Mouse (Mus musculus) adrenal gland, adult 2 months (tissue): ENCODE data around the gene Stk38l. TPM values are rescaled to one million over a fixed set of nuclear protein-coding genes. Genes with fewer than 3 reads are reported as not detected.
A peak's percentile ranks its signal among the peaks of the same experiment; 100 is the strongest.
"Not testable (repeated sequence)": the region's sequence is repeated elsewhere in the genome, so short reads cannot be mapped to it uniquely, and the experiment has no call there.

Experiments
- DNase-seq: peaks from one replicate; pipeline ENCODE4 v3.0.0; 2021
- polyA plus RNA-seq: library from polyadenylated mRNA; depleted of rRNA; stranded (reverse); fragments of >200 nt; gene quantifications from 2 replicates; pipeline ENCODE4 v1.2.3, GENCODE M21; 2012; rRNA removed
- total RNA-seq, 2 experiments: library from RNA; stranded (reverse); gene quantifications; 2 replicates each; pipeline ENCODE4 v1.2.3; 2021

Gene Stk38l
- total and polyA plus RNA-seq, 3 experiments, result 1.6 to 21.7 (median 19.7) TPM

DNA sequence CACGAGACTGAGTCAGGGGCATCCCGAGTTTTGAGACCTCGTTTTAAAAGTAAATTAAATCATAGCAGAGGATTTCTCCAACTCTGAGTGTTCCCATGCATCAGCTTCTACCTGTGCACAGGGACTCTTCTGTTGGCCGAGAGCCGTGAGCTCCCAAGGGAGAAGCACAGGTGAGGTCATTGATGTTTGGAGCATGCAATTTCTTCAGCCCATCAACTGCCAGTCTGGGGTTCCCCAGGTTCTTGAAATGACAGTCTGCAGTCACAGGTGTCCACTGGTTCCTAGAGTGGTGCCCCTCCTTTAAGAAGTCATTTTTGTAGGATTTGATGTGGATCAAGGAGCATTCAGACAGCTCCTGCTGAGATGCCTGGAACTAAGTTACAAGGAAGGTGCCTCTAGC, 46.0 kb downstream of the Stk38l start:
- no peak for DNase-seq

DNA sequence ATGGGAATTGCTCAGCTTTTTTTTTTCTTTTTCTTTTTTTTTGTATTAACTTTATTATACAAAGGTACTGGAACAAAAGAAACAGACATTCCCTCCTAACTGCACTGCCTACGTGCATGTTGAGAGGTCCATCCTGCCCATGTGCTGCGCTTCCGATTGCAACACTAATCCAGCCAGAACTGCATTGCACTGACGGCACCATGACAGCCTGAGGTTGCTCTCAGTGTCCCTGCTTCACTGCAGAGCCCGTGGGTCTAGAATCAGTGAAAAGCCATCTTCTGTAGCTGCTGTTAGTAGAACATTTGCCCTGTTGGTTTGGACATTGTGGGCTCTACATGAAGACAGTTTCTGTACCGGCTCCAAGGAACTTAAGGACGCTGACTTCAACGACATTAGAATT, 51.1 kb downstream of the Stk38l start:
- DNase-seq, result not testable (repeated sequence)

DNA sequence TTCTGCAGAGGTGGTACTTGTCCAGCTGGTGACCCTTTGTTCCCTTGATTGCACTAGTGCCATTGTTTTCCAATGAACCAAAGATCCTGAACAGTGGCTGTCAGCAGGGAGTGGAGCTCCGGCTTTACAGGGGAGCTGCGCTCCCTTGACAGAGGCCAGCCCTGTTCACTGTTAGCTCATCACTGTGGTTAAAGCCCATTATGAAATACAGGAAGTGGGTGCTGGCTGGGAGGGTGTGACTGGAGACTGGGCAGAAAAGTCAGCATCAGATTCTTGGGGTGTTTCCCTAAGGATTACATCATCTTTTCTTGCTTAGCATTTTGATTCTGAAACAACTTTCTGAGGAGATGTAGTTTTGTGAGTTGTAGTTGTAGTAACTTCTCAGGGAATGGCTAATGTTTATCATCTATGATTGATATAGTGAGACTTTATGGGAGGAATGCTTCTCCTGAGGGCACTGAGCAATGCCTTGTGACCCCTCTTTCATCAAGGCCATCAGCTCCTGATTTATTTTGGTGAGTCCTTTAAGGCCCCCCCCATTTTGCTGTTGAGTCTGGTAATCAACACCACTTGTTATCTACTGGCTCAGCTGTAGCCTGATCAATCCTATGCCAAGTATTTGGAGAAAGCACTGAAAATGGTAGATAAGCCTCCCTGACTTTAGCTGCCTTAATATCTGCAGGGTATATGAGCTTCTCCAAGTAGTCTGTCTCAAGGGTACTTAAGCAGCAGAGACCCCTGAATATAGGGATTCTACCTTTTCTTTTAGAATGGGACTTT, 52.0 kb downstream of the Stk38l start:
- DNase-seq, result peak; percentile 40

DNA sequence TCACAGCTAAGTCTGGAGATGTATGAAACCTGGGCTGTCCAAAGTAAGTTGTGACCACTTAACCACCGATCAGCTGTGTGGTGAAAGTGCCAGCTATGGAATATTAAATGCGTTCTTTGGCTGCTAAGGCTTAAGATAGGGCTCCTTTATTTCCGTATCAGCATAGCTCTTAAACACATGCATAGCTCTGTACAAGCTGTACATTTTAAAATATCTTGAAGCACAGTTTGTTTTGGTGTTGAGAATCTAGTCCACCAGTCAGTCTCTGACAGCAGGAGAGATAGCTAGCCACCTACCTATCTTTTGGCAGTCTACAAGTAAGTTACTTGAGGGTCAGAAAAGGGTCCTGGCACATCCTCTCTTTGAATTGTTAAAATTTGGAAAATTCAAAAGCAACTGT, 53.3 kb downstream of the Stk38l start:
- DNase-seq, result no peak

DNA sequence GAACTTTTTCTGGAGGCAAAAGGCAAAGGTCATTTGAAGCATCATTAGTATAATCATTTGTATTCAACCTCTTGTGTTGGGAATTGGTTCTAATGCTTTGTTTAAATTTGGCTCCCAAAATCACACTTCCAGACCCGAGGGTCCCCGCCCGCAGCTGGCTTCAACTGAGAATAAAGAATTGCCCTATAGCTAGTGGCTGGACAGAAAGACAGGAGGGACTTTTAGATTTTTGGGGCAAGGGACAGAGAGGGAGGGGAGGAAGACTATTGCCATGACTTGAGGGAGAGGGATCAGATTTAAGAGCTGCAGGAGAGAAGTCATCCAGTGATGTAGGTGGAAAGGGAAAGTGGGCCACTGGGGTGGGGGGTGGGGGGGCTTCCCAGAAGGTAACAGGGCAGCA, 56.8 kb downstream of the Stk38l start:
- no peak for DNase-seq

DNA sequence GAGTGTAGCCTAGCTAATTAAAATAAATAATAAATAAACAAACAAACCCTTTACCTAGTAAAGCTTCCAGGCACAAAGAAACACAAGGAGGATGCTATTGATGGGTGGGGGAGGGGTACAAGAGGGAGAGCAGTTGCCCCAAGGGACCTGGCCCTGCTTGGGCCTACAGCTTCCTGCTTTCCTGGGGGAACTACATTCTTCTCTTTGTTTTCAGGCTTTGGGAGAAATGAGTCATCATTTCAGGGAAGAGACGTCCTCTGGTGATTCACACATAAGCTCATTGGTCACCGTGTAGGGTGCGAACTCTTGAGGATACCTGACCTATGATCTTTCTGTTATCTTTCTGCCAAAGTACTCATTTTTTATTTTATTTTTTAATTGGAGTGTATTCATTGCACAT, 68.7 kb downstream of the Stk38l start:
- peak; percentile 10 for DNase-seq

DNA sequence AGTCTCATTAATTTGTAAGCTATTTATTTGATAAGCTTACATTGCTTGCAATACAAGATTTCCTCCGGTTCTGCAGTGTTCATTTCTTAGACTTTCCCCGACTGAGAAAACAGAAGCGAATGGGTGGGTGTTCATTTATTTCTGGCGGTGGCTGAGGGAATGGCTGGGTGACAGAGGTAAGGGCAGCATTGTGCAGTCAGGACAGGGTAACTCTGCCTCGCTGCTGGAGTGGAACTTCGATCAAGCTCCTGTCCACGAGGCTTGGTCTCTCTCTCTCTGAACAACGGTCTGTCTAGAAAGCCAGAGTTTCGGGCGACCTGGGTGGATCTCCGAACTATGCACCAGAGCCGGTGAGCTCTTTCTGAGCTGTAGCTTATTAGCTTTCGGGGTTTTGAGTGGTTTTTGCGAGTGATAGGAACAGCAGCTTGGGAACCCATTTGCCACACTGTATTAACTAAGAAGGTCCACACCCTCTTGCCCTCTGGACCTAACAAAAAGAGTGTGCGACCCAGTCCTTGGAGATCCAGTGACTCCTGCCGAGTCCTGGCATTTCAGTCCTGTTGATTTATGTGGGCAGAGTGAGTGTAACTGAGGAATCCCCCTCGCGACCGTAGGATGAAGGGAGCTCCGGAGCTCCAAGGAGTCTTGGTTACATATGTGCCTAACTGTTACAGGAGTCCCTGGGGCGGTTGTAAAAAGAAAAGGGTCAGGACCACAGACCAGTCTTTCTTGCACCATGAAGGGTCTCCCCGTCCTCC, 70.5 kb downstream of the Stk38l start:
- DNase-seq, result no peak

DNA sequence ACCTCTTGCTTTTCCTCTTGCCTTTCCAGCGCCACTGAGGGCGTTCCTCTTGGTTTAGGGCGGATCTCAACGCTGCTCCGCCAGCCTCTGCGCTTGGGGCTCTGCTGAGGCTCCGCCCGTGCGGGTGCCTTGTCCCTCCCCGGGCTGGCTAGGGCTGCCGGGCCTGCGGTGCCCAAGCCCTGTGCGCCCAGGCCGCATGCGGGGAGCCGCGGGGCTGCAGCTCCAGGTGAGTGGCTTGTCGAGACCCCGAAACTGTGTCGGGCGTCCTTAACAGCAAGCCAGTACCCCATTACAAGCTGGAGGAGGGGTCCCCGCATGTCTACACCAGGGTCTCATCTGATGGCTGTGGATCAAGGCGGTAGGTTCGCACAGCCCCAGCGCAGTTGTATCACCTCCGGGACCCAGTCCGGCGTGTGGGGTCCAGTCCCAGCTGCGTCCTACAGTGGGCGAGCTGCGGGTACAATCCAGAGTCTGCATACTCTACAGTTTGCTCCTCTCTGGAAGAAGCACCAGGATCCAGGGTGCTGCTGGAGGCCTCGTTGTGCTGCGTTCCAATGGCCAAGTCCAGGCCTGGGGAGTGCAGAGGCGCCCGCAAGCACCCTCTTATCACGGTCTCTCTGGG, 71.2 kb downstream of the Stk38l start, which contains the start of gene Arntl2:
Gene Arntl2, plus strand, starts transcription at position 132 of the 622 bp plus-strand sequence.
- peak; percentile 89 for DNase-seq

DNA sequence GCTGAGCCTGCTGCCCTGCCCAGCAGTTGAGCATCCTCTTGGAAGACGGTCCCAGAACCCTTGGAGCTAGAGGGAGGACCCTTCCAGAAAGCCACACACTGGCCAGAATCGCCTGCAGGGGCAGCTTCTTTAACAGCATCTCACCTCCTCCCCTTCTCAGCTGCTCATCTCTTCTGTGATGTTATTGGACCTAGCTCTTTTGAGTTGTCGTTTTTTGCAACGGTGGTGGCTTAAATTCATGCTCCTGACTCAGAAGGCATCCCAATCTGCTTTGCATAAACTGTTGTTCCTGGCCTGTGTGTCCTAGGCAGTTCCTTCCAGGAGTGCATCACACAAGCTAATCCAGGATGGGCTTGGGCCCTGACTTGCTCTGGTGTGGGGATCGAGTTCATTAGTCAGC, 72.7 kb downstream of the Stk38l start:
- DNase-seq, result no peak

DNA sequence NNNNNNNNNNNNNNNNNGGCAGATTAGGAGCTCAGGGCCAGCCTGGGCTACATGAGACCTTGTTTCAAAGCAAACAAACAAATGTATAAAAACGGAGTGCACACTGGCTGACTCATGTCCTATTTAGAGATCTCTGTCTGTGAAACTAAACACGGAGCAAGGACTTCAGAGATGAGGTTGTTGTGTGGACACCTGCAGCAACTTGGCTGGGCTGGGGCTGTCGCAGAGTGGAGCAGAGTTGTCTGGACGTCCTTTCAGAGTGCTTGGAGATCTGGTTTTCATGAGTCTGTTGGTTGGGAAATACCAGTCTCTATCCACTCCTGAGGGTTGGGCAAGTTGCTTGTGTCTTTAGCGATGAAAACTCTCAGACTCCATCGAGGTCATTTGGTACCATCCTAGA, 85.2 kb downstream of the Stk38l start:
- no peak for DNase-seq

DNA sequence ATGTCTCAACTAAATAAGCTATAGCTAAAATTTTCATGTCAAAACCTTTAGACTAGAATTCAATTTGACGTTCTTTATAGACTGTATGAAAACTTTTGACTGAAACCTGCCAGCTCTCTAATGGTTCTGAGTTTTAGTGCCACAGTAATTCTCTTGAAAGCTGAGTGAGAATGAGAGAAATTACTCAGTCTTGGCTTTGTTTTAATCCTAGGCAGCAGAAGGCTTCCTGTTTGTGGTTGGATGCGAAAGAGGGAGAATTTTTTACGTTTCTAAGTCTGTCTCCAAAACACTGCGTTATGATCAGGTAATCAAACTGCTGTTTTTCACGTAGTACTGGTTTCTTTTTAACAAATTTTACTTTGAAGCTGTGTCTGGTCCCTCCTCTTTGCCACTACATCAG, 88.2 kb downstream of the Stk38l start:
- no peak for DNase-seq

DNA sequence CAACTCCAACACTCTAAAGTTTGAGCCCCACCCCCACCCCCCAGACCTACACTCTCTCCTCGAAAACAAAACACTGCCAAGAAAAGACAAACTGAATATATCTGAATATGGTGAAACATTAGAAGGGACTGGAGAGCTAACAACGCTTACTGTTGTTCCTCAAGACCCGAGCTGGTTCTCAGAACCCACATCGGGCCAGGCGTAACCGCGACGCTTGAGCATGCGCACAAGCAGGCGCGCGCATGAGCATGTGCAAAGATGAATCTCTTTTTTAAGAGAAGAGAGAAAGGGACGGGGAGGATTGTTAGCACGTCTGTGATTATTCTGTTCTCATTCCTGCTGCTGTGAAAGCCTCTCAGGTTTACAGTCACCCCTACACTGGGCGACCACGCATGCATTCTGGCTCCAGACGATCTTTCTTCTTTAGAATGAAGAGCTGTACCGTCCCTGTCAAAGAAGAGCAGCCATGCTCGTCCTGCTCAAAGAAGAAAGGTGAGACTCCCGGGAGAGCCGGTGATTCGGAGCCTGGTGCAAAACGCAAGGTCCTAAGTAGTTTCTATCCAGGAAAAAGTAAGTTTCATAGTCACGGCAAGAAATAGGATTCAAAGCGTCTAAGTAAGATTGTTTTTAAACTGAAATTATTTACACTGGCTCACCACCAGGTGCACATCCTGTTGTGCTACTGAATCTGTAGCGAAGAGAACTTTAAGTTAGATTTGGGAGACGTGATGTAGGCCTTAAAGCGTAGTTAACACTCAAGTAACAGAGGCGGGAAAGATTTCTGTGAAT, 95.6 kb downstream of the Stk38l start:
- DNase-seq, result no peak

DNA sequence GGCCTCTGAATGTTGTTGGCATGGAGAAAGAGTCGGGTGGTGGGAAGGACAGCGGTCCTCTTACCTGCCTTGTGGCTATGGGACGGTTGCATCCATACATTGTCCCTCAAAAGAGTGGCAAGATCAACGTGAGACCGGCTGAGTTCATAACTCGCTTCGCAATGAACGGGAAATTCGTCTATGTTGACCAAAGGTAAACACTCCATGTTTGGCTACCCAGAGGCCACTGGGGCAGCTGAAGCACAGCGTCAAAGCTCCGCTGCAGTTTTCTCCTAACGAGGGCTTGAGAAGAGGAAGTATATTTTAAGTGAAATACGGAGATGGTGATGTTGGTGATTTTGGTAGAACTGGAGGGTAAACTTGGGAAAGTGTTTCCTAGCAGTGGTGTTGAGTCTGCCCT, 97.2 kb downstream of the Stk38l start:
- DNase-seq, result no peak

DNA sequence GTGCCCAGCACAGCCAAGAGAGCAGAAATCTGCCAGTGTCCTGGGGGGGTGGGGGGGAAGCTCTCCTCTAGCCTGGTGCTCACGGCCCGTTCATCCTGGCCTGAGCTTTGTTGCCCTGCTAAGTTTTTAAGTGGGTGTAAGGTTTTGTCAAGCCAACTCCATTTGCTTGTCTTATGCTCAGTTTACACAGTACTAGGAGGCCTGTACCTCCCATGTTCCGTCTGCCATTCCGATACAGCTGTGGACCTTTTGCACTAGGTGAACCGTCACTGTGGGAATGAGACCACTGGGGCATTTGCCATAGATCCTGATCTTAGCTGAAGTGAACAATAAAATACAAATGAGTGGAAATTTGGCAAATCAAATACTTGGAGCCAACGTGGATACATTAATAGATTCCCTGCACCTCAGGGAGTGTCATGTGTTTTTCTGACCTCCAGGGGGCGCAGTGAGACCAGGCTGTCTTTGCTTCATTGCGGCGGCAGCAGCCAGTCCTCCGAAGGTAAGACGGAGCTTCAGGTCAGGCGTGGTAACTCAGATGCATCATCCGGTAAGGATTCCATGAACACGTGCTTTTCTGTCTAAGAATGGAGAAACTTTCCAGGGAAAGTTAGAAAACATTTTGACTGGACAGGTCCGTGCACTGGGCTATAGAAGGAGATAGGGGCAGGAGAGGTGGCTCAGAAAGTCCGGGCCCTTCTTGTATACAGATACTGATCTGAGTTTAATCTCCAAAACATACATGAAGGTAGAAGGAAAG, 100.1 kb downstream of the Stk38l start:
- peak; percentile 65 for DNase-seq

DNA sequence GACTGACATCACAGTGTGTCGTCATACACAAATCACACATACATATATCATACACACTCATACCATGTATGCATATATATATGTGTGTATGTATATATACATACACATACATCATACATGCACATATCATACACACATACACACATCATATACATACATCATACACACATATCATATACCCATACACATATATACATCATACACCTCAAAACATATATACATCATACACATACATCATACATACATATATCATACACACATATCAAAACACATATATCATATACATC, 100.6 kb downstream of the Stk38l start:
- DNase-seq, result no peak

Other genes with a start within 250 kb of the Stk38l start
- 10 to 100 TPM; 32.2 to 36.1 TPM for gene Itpr2, start 222.8 kb upstream of the Stk38l start, total RNA-seq
- 9.4 and 17.3 TPM in 2 replicates for gene Itpr2, start 222.8 kb upstream of the Stk38l start, polyA plus RNA-seq
- 100 to 1,000 TPM; 108 to 137 TPM for gene Fgfr1op2, start 147.8 kb upstream of the Stk38l start, total RNA-seq
- 172 and 185 TPM in 2 replicates for gene Fgfr1op2, start 147.8 kb upstream of the Stk38l start, polyA plus RNA-seq
- gene Ints13, start 147.2 kb upstream of the Stk38l start, total RNA-seq, result 10 to 100 TPM; 31.3 to 34.3 TPM
- gene Ints13, start 147.2 kb upstream of the Stk38l start, polyA plus RNA-seq, result 8.5 and 8.9 TPM in 2 replicates
- 10 to 100 TPM; 67.5 to 78.9 TPM for gene Med21, start 82.4 kb upstream of the Stk38l start, total RNA-seq
- gene Med21, start 82.4 kb upstream of the Stk38l start, polyA plus RNA-seq, result 10.8 and 20.8 TPM in 2 replicates
- gene Tm7sf3, start 82.2 kb upstream of the Stk38l start, total RNA-seq, result 10 to 100 TPM; 31.7 to 51.5 TPM
- 17.0 and 22.5 TPM in 2 replicates for gene Tm7sf3, start 82.2 kb upstream of the Stk38l start, polyA plus RNA-seq
- 1 to 10 TPM; 1.6 TPM for gene Arntl2, start 71.1 kb downstream of the Stk38l start, total RNA-seq
- gene Arntl2, start 71.1 kb downstream of the Stk38l start, polyA plus RNA-seq, result 6.1 and 8.9 TPM in 2 replicates
- not detected for gene Smco2, start 125.1 kb downstream of the Stk38l start, total RNA-seq
- not detected in 2 replicates for gene Smco2, start 125.1 kb downstream of the Stk38l start, polyA plus RNA-seq
- 10 to 100 TPM; 78.9 to 99.7 TPM for gene Ppfibp1, start 163.5 kb downstream of the Stk38l start, total RNA-seq
- gene Ppfibp1, start 163.5 kb downstream of the Stk38l start, polyA plus RNA-seq, result 10.8 and 12.9 TPM in 2 replicates
- not detected for gene 1700034J05Rik, start 229.4 kb downstream of the Stk38l start, total RNA-seq
- not detected in 2 replicates for gene 1700034J05Rik, start 229.4 kb downstream of the Stk38l start, polyA plus RNA-seq